Mouse (Mus musculus) lung, postnatal 4 days (tissue): Measurements from ENCODE around the gene Rps8.
"Not testable (repeated sequence)": the region's sequence is repeated elsewhere in the genome, so short reads cannot be mapped to it uniquely, and the experiment has no call there.

Experiments
- DNase-seq, 2 experiments: peaks; one replicate each; pipeline ENCODE4 v3.0.0; 2021

The Rps8 gene

DNA sequence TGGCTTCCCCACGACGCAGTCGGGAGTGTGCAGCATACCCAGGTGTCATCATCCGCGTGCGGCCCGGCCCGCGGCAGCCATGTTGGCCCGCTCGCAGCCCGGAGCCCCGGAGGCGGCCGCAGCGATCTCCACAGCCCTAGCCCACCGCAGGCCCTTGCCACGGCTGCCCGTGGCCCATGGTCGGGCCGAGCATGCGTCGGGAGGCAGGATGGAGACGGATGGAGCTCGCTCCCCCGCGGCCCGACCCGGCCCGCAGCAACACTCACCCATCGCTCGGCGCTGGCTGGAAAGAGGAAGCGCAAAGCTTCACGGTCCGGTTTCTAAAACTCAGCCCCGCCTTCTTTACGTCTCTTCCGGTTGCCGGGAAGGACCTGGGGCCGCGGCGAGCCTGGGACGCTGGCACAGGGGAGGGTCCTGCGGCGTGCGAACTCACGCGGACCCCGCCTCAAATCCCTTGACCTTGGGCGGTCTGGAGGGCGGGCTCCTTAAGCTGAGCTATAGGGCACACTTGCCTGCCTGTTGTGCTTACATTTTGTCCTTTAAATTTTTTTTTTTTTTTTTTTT is at the start of gene Rps8:
TSS of gene Rps8 (minus strand) at position 452 of the 564 bp plus-strand sequence.
- DNase-seq, result peak; percentile 89 to 91

- DNase-seq, result no peak
These were observed 46.9 kb upstream of the Rps8 start for GRCm38 (mm10) chr4:117202992-117203354.

GRCm38 (mm10) chr4:117202046-117202991 is 46.3 kb upstream of the Rps8 start:
- DNase-seq, result peak; percentile 23 to 70

DNA sequence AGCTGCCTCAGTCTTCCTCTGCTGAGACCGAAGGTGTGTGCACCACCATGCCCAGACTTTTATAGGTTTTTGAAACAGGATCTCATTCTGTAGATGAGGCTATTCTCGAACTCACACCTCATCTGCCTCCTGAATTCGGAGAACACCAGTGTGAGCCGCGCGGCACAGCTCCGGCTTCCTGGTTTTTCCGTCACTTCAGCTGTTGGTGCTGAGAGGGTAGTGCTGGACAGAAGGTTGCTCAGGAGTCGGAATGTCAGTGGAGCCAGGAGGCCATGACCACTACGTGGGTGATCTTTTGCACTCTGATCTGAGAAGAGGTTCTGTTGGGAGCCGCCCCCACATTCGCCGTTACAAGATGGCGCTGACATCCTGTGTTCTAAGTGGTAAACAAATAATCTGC is 35.8 kb upstream of the Rps8 start:
- DNase-seq, result no peak

- DNase-seq, result no peak
These were observed 34.6 kb upstream of the Rps8 start for GRCm38 (mm10) chr4:117190660-117191059.

GRCm38 (mm10) chr4:117189856-117190543 is 34.0 kb upstream of the Rps8 start:
- DNase-seq, result peak in 1 of 2 experiments; percentile 57

GRCm38 (mm10) chr4:117189382-117189855 is 33.4 kb upstream of the Rps8 start:
- DNase-seq, result peak; percentile 85 to 89

GRCm38 (mm10) chr4:117188969-117189368 is 32.9 kb upstream of the Rps8 start:
- DNase-seq, result no peak

DNA sequence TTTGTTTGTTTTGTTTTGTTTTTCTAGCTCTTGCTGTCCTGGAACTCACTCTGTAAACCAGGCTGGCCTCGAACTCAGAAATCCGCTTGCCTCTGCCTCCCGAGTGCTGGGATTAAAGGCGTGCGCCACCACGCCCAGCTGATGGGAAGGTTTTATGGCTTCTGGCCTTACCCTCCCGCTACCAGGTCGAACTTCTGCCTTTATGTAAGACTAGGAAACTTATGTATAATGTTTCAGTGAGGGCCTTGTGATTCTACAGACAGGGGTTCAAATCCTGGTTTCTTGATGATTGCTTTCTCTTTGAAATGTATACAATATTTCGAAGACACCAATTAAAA is 26.7 kb upstream of the Rps8 start:
- DNase-seq, result not testable (repeated sequence)

GRCm38 (mm10) chr4:117181863-117182758 is 26.1 kb upstream of the Rps8 start, which contains the start of gene Kif2c:
Gene Kif2c, minus strand, starts transcription at chr4:117182639.
- DNase-seq, result peak; percentile 93 to 94

DNA sequence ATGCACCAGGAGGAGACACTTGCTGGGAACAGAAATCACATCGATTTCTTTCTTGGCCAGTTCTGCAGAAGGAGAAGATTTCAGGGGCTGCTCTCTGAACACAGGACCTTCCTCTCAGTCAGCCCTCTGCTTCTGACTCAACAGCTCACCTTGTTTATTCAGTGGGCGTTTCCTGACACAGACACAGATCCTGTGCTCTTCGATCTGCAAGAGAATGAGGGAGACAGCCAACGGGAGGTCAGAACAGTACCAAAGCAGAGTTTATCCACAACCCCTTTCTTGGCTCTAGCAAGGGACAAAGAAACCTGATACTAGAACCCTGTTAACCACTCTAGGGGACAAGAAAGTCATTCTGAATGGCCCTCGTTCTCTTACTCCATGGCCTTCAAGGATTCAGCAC is 13.9 kb upstream of the Rps8 start:
- DNase-seq, result no peak

DNA sequence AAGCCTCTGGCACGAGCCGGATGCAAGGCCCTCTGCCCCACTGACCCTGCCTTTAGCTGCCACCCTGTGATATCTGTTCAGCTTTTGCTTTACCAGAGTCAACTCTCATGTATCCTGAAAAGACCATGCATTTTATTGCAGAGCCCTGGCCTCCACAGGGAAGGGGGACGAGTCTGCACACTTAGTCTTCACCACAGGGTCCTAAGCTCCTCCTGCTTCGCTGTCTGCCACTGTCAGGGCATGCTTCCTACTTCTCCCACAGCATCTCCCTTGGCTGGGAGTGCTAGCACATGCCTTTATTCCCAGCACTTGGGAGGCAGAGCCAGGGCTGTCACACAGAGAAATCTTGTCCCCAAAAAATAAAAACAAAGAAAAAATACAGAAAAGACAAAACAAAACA is 5.1 kb upstream of the Rps8 start:
- DNase-seq, result no peak

- no peak for DNase-seq
These were observed 3.6 kb upstream of the Rps8 start for GRCm38 (mm10) chr4:117159666-117160065.

GRCm38 (mm10) chr4:117156372-117156771 is 329 bp upstream of the Rps8 start:
- no peak for DNase-seq

DNA sequence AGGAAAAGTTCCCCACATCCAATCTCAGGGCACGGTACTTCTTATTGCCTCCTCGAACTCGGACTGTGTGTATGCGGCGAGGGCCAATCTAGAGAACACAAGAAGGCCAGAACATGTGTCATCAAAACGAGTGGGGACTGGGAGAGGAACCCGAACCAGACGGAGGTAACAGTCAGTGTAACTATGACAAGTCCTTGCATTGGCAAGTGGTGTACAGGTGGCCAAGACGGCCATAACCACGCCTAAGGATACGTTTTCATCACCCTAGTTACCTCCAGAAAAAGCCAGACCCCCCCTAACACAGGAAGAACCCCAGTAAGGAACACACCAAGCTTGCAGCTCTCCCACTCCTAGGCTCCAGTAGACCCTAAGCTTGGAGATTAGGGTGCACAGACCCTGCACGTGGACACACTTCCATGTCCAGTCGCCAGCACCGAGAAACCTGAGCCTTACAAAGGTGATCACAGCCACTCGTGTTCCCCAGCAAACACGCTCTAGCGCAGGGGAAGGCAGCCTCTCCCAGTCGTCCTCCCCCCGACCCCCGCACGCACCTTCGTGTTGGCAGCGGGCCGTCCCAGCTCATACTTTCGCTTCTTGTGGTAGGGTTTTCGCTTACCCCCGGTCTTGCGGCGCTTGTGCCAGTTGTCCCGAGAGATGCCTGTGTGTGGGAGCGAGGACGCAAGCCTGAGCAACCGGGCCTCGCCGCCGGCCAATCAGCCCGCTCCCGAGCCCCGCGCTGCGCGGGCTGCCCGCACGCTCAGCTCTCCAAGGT is 837 bp downstream of the Rps8 start:
- DNase-seq, result no peak

GRCm38 (mm10) chr4:117152714-117153113 is 3.3 kb downstream of the Rps8 start:
- DNase-seq, result no peak

GRCm38 (mm10) chr4:117151416-117151815 is 4.6 kb downstream of the Rps8 start:
- DNase-seq, result no peak

DNA sequence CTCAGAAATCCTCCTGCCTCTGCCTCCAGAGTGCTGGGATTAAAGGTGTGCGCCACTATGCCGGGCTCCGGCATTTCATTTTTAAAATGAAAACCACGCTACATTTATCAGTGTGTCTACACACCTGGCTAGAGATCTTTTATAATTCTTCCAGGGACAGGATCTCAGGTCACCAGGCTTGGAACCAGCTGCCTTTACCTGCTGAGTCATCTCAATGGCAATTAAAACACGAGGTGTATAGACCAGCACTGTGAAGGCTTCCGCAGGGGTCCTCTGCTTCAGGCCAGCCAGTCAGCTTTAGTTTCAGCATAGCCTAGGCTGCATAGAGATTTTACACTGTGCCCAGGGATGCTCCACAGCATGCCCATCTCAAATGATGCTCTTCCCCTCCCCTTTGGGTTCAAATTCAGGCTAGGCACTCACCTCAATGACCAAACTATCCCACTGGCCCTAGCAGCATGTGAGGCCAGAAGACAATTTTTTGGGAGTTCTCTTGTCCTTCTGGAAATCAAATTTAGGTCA is 5.8 kb downstream of the Rps8 start:
- DNase-seq, result peak in 1 of 2 experiments; percentile 14

DNA sequence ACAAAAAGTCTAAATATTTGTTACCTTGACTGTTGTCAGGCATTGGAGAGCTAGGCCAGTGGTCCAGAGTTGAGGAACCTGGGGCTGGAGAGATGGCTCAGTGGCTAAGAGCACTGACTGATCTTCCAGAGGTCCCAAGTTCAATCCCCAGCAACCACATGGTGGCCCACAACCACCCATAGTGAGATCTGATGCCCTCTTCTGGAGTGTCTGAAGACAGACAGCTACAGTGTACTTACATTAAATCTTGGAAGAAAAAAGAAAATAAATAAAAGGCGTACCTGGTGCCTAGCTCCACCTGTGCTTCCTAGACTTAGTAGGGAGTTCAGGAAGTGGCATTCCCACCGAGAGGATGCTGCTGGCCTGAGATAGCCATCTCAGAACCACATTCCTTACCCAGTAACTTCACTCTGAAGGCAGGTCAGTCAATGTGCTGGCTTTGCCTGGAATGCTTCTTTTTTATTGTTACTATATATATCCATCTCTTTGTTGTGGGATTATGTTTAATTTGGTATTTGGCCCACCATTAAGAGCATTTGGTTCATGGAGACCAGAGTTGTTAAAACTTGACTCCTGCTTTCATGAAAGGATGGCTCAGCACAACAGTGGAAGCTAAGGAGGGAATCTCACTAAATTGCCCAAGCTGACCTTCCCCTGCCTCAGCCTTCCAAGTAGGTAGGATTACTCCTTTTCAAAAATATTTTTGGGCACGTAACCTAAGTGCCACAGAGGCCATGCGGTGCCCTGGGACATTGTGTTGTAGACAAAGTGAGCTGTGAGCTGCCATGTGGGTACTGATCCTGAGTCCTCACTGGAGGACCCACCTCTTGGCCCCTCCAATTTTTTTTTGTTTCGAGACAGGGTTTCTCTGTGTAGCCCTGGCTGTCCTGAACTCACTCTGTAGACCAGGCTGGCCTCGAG is 6.5 kb downstream of the Rps8 start:
- DNase-seq, result peak in 1 of 2 experiments; percentile 17

DNA sequence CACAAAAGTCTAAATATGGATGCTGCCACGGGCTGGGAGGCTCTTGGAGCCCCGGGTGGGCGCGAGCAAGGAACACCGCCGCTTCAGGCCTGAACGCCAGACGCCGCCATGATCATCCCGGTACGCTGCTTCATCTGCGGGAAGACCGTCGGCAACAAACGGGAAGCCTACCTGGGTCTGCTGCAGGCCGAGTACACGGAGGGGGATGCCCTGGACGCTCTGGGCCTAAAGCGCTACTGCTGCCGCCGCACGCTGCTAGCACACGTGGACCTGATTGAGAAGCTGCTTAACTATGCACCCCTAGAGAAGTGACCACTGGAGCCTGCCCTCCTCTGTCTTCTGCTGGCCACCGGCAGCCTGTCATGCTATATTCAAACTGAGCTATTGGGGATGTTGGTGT is 7.2 kb downstream of the Rps8 start:
- DNase-seq, result peak in 1 of 2 experiments; percentile 16
